Mouse (Mus musculus): ENCODE data around the gene Specc1l.

The Specc1l gene

DNA sequence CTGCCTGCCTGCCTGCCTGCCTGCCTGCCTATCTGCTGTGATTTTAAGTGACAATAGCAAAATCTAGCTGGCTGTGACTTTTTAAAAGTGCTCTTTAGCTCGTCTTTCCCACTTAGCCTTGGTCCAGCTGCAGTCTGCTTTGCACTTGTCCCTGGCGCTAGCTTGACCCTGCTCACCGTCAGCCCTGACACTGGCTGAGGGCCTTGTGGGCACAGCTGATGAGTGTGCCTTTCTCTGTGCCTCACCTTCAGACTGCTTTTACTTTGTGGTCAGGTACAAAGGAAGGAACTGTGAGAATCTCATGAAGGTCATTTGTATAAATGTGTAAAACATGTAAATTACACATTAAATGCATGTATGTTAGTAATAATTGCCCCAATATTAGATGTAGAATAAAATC lies 12.3 kb downstream of the Specc1l start:
- DNase-seq (ENCODE audit: low spot score in 2 of 2) = no peak

DNA sequence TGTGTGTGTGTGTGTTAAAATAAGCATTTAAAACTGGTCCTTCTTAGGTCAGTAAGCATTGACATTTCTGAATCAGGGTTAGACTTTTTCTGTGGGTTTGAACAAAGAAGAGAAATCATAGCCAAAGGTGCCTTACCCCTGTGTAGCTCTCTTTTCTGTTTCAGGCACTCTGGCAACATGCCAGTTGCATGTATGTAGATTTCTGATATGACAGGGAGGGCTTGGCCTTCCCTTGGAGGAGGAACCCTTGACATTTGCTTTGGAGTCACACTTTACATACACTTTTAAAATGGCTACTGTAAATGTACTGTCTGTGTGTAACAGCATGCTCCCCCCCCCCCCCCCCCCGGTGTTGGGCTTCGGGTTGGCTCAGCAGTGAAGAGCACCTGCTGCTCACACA lies 12.8 kb downstream of the Specc1l start:
- no peak for DNase-seq (ENCODE audit: low spot score in 2 of 2)

DNA sequence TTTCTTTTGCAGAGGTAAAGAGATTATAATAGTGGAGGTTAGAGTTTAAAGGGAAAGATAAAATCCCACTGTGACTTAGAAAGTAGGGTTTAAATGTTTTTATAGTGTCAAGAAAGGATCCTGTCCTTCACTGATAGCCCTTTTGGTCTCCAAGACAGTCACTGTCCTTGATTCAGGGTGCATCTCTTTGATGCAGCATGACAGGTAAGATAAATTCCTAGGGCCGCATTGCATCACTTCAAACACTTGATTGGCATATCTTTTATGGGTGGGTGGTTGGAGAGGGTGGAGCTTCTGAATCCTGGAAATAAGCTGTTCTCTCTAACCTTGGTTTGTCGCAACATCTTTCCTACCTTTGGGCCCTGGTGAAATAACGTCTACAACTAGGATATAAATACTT lies 15.5 kb downstream of the Specc1l start:
- no peak for DNase-seq (ENCODE audit: low spot score in 2 of 2)

DNA sequence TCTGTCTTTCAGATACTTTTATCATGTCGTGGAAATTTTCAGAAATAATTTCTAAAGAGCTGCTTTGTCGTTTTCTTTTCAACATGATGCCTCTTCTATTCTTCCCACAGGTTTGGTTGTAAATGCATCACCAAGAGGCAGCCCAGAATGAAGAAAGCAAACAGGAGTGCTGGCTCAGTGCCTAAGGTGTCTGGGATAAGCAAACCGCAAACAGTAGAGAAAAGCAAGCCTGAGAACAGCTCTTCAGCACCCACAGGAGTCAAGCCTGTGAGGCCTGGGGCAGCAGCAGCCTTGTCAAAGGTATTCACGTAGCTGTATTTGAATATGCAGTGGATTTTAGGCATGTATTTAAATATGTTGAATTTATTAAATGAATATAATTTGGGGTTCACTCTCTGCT lies 18.7 kb downstream of the Specc1l start:
- DNase-seq (ENCODE audit: low spot score in 2 of 2) = no peak

DNA sequence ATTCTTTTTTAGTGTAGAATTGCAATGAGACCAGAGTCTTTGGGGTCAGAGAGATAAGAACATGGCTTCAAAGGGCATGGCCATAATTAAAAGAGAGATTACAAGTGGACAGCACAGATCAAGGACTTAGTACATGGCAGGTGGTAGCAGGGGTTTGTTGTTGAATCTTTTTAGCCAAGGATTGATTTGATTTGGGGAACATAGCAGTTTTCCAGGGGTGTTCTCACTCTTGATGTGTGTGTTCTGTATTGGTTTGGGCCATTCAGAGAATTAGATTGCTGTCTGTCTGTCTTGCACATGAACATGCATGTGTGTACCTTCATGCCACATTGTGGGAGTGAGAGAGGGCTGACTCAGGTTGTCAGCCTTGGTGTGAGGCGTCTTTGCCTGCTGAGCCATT lies 20.0 kb downstream of the Specc1l start:
- no peak for DNase-seq (ENCODE audit: low spot score in 2 of 2)

DNA sequence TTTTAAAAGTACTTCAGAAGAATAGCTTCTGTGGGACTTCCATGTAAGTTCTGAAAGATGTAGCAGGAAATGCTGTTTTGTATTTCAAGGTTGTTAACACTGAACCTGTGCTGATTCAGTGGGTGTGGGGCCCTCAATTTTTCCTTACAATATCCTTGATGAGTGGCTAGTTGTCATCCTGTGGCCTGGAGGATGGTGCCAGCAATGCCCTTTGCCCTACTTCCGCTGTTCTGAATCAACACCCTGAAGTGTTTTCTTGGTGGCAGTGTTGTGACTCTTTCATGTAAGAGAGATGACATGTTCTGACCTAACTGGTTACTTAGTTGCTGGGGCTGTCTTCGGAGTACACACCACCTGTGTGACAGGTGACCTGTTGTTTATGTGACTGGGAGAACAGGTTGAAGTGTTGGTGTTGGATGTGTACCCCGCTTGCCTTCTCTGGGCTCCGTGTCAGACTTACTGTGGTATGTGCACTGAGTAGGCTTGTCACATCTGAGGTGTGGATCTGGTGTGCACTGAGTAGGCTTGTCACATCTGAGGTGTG lies 20.8 kb downstream of the Specc1l start:
- no peak for DNase-seq (ENCODE audit: low spot score in 2 of 2)

DNA sequence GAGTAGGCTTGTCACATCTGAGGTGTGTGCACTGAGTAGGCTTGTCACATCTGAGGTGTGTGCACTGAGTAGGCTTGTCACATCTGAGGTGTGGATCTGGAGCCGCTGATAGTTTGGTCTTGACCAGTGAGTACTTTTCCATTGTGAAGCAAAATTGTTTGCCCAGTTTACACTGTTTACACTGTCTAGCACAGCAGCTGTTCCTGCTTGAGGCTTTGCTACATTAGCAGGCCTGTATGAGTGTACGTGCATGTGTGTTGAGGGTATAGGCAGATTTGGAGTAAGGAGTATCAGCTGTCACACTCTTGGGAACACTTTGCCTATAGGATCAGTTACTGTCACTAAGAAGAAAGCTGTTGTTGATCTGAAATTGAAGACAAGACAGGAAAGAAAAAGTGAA lies 21.6 kb downstream of the Specc1l start:
- DNase-seq (ENCODE audit: low spot score in 2 of 2) = no peak

DNA sequence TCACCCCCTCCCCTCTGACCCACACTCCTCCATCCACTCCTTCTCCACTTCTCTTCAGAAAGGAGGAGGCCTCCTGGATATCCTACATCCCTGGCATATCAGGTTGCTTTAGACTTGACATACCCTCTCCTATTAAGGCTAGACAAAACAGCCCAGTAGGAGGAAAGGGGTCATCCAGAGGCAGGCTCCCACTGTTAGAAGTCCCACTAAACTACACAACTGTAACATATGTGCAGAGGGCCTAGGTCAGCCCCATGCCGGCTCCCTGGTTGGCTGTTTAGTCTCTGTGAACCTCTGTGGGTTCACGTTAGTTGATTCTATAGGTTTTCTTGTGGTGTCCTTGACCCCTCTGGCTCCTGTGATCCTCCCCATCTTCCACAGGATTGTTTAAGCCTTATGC lies 23.9 kb downstream of the Specc1l start:
- DNase-seq (ENCODE audit: low spot score in 2 of 2) = no peak

DNA sequence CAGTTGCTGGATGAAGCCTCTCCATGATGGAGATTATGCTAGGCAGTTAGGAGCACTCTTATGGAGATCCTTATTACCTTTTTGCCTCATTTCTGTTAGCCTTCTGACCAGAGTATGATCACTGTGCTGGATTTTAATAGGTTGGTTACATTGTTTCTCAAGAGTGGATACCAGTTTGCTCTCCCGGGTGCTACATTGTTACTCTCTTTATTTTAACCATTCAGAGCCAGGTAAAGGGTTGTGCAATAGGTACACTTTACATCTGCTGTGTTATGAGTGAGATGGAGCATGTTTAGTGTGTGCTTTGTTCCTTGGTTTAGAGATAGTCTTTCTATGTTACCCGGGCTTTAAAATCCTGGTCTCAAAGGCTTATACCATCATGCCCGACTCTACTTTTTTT lies 24.3 kb downstream of the Specc1l start:
- DNase-seq (ENCODE audit: low spot score in 2 of 2) = no peak

DNA sequence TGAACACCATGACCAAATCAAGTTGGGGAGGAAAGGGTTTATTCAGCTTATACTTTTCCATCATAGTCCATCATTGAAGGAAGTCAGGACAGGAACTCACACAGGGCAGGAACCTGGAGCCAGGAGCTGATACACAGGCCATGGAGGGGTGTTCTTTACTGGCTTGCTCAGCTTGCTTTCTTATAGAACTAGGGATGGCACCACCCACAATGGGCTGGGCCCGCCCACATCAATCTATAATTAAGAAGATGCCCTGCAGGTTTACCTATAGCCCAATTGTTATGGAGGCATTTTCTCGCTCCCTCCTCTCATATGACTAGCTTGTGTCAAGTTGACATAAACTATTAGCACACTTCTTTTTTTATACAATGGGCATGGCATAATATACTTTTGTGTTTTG lies 25.3 kb downstream of the Specc1l start:
- no peak for DNase-seq (ENCODE audit: low spot score in 2 of 2)

DNA sequence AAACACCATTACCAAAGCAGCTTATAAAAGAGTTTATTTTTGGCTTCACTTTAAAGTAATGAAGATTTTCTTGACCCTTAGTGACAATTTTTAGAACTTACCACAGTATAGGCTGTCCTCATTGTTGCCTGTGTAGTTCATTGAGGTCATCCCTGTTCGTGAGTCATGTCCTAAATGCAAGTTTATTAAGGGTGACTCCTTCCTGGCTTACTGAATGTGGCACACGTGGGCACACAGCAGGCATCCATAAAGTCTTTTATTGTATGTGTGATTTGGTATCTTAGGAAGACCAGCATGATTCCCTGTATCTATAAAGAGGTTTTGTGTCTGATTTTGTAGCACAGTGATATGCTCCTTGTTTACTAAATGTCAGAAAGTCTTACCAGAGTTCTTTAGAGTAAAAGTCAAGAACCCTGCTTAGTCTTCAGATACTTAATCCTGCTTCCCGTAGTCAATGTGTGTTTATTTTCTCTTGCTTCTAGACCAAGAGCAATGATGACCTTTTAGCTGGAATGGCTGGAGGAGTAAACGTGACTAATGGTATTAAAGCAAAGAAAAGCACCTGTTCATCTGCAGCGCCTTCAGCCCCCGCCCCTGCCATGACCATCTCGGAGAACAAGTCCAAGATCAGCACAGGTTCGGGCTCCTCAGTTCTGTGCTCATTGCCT lies 28.8 kb downstream of the Specc1l start:
- no peak for DNase-seq (ENCODE audit: low spot score in 2 of 2)

DNA sequence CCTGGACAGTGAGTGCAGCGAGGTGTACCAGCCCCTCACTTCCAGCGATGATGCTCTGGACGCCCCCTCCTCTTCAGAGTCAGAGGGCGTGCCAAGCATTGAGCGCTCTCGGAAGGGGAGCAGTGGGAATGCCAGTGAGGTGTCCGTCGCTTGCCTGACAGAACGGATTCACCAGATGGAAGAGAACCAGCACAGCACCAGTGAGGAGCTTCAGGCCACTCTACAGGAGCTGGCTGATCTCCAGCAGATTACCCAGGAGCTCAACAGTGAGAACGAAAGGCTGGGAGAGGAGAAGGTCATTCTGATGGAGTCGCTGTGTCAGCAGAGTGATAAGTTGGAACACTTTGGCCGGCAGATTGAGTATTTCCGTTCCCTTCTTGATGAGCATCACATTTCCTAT lies 33.9 kb downstream of the Specc1l start:
- DNase-seq (ENCODE audit: low spot score in 2 of 2) = no peak

DNA sequence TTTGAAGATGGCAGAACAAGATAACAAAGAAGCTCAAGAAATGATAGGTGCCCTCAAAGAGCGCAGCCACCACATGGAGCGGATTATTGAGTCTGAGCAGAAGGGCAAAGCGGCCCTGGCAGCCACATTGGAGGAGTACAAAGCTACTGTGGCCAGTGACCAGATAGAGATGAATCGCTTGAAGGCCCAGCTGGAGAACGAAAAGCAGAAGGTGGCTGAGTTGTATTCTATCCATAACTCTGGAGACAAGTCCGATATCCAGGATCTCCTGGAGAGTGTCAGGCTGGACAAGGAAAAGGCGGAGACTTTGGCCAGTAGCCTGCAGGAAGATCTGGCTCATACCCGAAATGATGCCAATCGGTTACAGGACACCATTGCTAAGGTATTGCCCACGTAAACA lies 34.5 kb downstream of the Specc1l start:
- DNase-seq (ENCODE audit: low spot score in 2 of 2) = no peak

DNA sequence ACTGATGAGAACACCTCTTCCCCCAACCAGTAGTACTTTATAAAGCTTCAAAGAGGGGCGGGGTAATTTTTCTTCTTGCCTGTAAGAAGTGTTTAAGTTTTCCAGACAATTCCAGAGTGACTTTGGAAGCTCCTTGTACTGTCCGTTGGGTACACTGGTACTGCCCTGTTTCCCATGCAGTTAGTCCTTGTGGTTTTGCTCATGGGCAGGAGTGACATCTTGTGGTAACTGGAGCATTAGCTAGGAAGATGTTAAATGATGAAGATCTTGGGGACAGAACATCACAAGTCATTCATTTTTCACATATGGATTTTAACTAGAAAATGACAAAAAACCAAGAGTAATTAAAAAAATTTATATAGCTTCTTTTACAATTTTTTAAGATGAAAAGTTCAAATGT lies 39.1 kb downstream of the Specc1l start:
- no peak for DNase-seq (ENCODE audit: low spot score in 2 of 2)

DNA sequence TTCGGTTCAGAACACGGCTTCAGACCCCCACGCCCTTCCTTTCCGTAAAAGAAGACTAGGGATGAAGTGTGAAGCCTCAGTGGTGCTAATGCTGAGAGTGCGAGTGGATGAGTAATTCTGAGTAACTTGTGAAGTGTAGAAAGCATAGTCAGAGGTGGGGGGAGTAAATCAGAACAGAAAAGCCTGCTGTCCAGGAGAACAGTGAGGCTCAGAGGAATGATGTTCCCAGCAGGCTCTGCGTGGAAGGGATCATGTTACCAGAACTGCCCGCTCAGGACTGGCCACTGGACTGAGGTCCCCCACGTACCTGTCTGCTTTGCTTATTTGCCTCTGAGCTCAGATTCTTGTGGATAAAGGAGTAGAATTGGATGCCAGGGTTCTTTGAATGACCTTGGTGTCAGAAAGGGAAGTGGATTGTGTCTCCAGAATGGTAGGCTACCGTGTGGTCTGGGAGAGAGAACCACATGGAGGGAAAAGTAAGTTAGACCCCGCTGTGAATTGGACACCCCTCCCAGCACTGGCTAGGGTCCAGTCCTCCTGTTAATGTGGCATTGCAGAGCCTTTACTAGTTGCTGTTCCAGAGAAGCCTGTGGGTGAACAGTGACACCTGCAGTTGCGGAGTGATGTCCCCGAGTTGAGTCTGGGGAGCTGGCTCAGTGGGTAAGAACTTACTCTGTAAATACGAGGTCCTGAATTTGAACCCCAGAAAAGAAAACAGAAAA lies 40.6 kb downstream of the Specc1l start:
- no peak for DNase-seq (ENCODE audit: low spot score in 2 of 2)

DNA sequence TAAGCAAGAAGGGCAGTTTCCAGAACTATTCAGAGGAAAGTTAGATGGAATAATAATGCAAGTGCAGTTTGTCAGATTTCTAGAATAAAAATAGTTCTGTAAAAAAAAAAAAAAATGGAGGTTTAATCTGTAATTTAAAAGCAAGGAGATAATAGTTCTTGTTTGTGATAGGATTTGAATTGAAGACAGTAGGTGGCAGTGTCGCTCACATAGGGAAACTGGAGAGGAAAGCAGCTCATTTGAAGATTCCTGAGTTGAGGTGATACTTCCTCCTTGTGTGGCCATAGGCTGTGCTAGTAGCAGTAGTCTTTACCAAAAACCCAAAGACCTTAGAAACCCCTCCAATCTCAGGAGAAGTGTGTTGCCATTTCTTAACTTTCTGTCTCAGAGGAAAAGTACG lies 43.2 kb downstream of the Specc1l start:
- DNase-seq (ENCODE audit: low spot score in 2 of 2) = peak in 1 of 2 experiments; percentile 12

DNA sequence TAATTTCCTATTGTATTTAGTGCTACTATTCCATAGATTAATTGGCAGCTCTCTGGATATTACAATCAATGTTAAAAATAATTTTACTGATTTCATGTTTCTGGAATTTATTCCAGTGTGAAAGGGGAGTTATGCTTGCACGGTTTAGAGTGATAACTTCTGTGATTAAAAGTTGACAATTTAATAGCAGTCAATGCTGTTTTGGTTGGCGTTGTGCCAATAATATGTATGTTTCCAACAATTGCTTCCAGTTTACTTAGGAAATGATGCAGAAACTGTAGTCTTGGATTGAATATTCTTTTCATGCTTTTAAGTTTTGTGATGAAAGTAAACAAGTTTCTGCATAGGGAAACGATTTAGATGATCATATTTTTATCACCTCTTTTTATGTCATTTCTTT lies 45.5 kb downstream of the Specc1l start:
- no peak for DNase-seq (ENCODE audit: low spot score in 2 of 2)

DNA sequence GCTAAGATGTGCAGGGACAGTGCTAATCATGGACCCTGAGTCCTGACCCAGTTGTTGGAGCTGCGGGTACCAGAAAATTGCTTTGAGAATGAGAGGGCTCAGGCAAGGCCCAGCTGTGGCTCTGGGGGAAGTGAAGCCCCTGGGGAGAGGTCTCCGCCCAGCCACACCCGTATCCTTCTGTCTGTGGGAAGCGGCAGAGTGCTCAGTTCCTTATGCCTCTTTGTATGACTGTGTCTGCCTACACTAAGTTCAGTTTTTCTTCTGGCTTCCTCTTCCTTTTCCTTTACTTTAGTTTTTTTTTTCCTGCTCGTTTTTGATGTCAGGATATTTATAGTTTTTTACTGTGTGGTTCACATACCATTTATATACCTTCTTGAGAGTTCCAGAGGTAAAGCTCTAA lies 46.4 kb downstream of the Specc1l start:
- no peak for DNase-seq (ENCODE audit: low spot score in 2 of 2)

DNA sequence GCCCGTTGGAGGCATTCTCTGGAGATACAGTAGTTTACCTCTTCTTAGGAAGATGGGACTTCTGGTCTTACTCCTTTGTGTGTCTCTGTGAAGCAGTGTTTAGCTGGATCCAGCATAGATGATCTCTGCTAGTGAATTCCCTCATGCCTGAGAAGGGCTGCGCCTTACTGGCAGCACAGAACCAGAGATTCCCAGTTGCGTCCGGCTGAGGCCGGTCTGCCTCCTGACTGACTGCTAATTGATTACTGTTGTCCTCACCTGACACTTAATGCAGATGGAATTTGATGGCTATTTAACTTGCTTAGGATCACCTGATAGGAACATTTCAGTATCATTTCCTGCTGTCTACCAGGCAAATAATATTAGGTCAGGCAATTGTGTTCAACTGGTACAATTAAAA lies 49.4 kb downstream of the Specc1l start:
- DNase-seq (ENCODE audit: low spot score in 2 of 2) = no peak

DNA sequence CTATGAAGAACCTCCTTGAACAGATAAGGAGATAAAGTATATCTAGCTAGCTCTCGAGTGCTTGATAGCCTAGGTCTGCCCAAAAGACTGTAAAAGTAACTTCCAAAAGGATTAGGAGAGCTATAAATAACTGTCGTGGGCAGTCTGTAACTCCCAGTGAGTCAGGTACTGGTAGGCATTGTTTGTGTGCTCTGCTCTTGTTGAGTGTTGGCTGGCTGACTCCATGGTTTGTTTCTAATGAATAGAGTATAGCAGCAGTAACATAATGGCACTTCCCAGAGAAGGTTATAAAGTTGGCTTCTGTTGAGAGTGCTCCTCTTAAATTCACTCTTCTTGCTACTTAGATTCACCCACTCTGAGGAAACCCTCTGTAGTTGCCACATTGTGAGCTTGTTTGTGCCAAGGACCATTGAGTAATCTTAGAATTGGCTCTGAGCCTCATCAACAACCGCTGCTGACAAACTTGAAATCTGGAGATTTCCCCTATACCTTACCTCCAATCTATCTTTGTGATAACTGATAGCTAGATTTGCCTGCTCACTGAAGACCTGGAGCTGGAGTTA lies 53.2 kb downstream of the Specc1l start:
- no peak for DNase-seq (ENCODE audit: low spot score in 2 of 2)

DNA sequence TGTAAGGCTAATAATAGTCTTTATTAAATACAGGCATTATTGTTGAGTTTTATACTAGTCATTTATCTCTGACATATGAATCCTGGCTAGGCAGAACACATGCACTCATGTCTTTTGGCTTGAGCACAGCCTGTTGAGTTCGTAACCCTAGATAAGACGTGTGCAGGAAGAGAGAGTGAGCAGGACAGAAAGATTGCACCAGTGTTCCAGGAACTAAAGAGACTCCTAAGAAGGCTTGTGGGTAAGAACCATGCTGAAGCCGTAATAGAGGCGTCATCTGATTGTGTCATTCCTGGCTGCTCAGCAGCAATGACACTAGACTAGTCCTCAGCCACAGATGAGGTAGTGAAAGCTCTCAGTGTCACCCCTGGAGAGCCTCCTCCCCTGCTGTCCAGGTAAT lies 61.1 kb downstream of the Specc1l start:
- no peak for DNase-seq (ENCODE audit: low spot score in 2 of 2)

DNA sequence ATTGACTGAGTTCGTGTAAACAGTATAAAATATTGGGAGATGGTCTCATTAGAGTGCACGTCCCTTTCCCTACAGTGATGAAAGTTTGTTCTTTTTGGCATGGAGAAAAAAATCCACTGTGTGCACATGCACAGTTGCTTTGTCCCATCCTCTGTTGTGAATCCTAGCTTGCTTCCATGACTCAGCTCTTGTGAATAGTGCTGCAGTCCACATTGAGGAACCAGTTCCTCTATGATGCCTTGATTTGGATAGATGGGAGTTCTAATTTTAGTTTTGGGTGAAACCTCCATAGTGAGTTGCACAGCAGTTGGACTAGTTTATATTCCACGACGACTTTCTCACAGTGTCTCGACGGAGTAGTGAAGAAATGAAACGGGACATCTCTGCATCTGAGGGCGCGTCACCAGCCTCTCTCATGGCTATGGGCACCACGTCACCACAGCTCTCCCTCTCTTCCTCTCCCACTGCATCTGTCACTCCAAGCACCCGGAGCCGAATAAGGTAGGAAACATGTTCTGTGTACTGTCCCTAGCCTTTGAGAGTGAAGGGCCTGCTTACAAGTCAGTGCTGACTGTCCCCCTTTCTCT lies 64.6 kb downstream of the Specc1l start:
- no peak for DNase-seq (ENCODE audit: low spot score in 2 of 2)

DNA sequence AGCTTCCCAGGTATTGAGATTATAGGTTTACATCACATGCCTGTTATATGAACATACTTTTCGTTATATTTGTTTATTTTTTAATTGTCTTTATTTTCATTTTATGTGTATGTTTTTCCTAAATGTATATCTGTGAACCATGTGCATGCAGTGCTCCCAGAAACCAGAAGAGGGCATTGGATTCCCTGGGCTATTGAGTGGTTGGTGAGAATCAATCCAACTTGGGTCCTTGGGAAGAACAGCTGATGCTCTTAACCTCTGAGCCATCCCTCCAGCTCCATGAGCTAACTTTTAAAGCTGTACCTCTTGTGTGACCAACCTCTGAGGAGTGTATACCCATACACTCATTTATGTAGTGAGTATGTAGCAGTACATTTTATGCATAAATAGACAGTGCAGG lies 65.6 kb downstream of the Specc1l start:
- DNase-seq (ENCODE audit: low spot score in 2 of 2) = peak in 1 of 2 experiments; percentile 19

Measured in thymus, postnatal 10 days (tissue).